In the genomic region with DNA sequence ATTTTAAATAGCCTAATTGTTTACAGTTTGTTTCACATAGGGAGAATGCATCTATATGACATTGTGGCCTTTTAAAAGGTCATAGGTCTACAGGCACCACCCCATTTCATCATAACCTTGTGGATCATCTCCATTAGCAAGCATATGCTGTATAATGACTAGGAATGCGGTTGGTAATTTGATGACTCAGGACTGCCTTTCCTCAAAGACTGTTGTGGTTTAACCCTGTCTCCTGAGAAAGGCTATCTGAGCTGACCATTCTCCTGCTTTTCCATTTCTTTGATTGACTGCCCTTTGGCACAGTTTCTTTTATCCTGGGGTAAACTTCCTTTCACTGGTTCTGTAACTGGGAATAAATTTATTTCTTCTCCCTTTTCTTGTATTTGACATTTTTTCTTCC, we compare ENCODE assay signal across 26 mouse cellular contexts. TPM values are rescaled to one million over a fixed set of nuclear protein-coding genes. Genes with fewer than 3 reads are reported as not detected.
DNase-seq lines count a peak whose midpoint lies in the region; TF ChIP-seq lines count a peak whose summit lies in the region.
"Had no signal": no experiment of that assay in that cellular context is flagged by ENCODE, and none has a peak within 500 bp of the region (broad histone marks: within the 10 kb centered on the region; RNA-seq: fewer than 3 reads in every experiment).

No protein-coding gene starts in this region.

- no peaks in the 10 kb centered on the region for H3K36me3 ChIP-seq in heart, embryonic 10.5 days
- H3K36me3 ChIP-seq: embryonic facial prominence, embryonic 12.5 days; embryonic facial prominence, embryonic 15.5 days; forebrain, embryonic 10.5 days; forebrain, embryonic 12.5 days had no signal

- H3K4me1 ChIP-seq in heart, embryonic 10.5 days, result no peaks in the 10 kb centered on the region
- H3K4me1 ChIP-seq in lung, adult 2 months (ENCODE audit: control insufficient read depth, insufficient read depth, low read length), result no peaks in the 10 kb centered on the region
- H3K4me1 ChIP-seq: embryonic facial prominence, embryonic 12.5 days; embryonic facial prominence, embryonic 15.5 days; forebrain, embryonic 10.5 days; forebrain, embryonic 12.5 days had no signal

- no peak overlapping the region for H3K4me3 ChIP-seq in heart, embryonic 10.5 days
- H3K4me3 ChIP-seq in lung, adult 2 months (replicated peaks; ENCODE audit: extremely low read depth, low read depth, low read length), result no peak overlapping the region
- H3K4me3 ChIP-seq: embryonic facial prominence, embryonic 12.5 days; embryonic facial prominence, embryonic 15.5 days; erythroblast, embryonic 14.5 days; forebrain, embryonic 10.5 days; forebrain, embryonic 12.5 days had no signal

- no peaks in the 10 kb centered on the region for H3K9me3 ChIP-seq in heart, embryonic 10.5 days
- H3K9me3 ChIP-seq: embryonic facial prominence, embryonic 12.5 days; embryonic facial prominence, embryonic 15.5 days had no signal

- peak; percentile 27 for DNase-seq in heart, adult 11 months
- DNase-seq in heart, embryonic 10.5 days (ENCODE audit: low spot score), result no peak
- DNase-seq in 416B (ENCODE audit: low read depth), result peak; percentile 17
- DNase-seq in NIH3T3 (ENCODE audit: low read depth), result peak; percentile 57
- DNase-seq in thymus, postnatal 14 days, result no peak
- no peak for DNase-seq in lung, adult 2 months
- DNase-seq: adrenal gland, adult 2 months; adrenal gland, postnatal 10 days; adrenal gland, postnatal 25 days; cerebellum, adult 11 months; cerebellum, adult 18-20 months; cerebellum, adult 8-10 months; cerebellum, adult 9-11 months; cerebellum, postnatal 14 days; cerebellum, postnatal 36 days; embryo, embryonic 11 days had no signal

- TF ChIP-seq CTCF in lung, adult 2 months (IDR thresholded peaks at IDR 0.05; ENCODE audit: insufficient read depth, low read length), result no peak

- no peaks in the 10 kb centered on the region for H3K27me3 ChIP-seq in heart, embryonic 10.5 days (ENCODE audit: insufficient read depth, poor library complexity, severe bottlenecking)
- H3K27me3 ChIP-seq: embryonic facial prominence, embryonic 12.5 days; embryonic facial prominence, embryonic 15.5 days; forebrain, embryonic 12.5 days had no signal

- H3K27ac ChIP-seq in heart, embryonic 10.5 days, result no peak overlapping the region
- H3K27ac ChIP-seq: embryonic facial prominence, embryonic 12.5 days; embryonic facial prominence, embryonic 15.5 days; forebrain, embryonic 10.5 days; forebrain, embryonic 12.5 days had no signal

- TF ChIP-seq POLR2A in lung, adult 2 months (IDR thresholded peaks at IDR 0.05; ENCODE audit: borderline replicate concordance, extremely low read depth, low read depth, low read length), result no peak

- WGBS in heart, embryonic 10.5 days, result 76% methylated on average over 1 of the region's 1 CpGs
- WGBS in lung, adult 2 months, result 72% methylated on average over 1 of the region's 1 CpGs

RNA-seq across cellular contexts. Expression of gene Cyp3a57, which starts 8.0 kb away (rescaled TPM):
- polyA plus RNA-seq in heart, embryonic 10.5 days (2016; fragmentation: Nextera tagmentation; extraction: Ambion mirVana), result not detected in 2 replicates
- polyA plus RNA-seq in lung, adult 2 months (2012; rRNA removed), result not detected in 2 replicates
- polyA plus RNA-seq: adrenal gland, adult 2 months; brain, embryonic 14.5 days; C2C12; embryonic facial prominence, embryonic 12.5 days; embryonic facial prominence, embryonic 15.5 days; erythroblast, embryonic 14.5 days; forebrain, embryonic 10.5 days; forebrain, embryonic 12.5 days; forebrain, embryonic 14.5 days; forebrain, embryonic 16.5 days; frontal cortex, adult 2 months had no signal

Comparison
In these comparisons a context has a peak if more than half of its experiments do, and no peak if none do; other contexts are left out.
1. DNase-seq: peak in heart, adult 11 months (single experiment), 416B (single experiment) and NIH3T3 (single experiment); none in heart, embryonic 10.5 days (single experiment), thymus, postnatal 14 days (single experiment) and lung, adult 2 months (single experiment).